Mouse (Mus musculus): ENCODE results near the gene Hspb7.

Gene Hspb7

DNA sequence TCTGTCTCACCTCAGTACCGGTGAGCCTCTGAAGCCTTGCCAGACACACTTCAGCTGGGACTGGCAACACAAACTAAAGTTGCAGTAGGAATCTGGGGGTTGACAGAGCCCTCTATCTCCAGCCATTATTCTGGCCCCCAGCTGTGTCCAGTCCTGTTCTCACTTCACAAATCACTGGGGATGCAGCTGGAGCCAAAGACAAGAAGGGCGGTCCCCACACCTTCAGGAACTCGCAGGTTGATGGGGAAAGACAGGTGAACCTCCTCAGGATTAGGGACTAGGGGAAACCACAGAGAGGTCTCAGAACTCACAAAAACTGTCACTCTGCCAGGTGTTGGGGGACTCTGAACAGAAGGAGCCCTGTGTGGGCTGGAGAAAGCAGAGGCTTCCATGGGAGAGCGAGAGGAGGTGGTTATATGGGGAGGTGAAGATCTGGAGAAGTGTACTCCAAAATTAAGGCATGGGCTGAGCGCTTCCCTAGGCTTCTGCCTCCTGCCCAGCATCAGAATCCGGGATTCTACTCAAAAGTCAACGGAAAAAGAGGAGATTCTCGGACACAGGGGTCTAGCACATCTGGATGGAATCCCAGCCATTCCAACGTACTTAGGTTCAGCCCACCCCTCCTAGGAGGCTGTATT, at the start of gene Hspb7:
TSS of gene Hspb7 (plus strand) at position 588 of the 638 bp plus-strand sequence.
- no peak for DNase-seq

DNA sequence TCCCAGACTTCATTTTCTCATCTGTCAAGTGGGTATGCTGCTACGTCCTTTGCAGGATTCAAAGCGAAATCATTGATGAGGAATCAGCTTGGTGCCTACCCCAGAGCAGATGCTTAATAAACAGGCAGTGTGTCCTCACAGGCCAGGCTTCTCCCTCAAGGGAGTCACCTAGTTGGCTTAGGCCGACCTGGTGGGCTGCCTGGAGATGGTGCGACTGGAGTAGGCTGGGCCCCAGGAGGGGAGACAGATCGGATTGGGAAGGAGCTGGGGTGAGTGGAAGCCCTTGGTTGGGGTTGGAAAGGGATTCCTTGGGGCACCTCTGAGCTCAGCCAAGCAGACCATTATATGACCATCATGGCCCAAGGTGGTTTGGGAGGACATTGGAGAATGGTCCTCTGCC, 48.2 kb upstream of the Hspb7 start:
- no peak for DNase-seq

DNA sequence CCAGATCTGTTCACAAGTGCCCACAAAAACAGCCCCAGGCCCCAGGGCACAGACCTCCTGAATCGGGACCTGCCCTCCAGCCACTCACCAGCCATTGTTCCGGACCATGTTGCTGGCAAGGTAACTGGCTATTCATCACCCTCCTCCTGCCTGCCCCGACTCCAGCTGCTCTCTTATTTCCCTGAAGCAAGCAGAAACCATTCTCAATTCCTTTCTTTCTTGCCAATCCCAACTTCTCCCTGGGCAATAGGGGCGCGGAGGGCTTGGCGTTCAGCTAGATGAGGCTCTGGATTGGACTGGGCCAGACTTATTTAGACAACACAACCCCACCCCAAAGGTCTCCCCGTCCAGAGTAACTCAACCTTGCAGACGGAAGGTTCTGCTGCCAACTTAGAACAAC, 40.9 kb upstream of the Hspb7 start:
- DNase-seq: no peak

DNA sequence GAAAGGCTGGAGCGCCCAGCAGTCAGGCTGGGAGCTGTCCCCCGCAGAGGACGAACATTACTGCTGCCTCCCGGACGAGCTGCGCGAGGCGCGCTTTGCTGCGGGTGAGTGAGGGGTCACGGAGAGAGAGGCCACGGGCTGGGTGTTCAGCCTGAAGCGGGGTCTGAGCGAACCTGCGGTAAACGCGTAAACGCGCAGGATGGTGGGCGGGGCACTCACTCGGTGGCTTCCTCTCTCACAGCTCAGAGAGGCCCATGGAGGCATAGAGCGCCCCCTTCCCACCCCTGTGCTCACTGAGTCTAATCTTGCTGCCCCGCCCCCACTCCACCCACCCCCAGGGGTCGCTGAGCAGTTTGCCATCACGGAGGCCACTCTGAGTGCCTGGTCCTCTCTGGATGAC, 38.2 kb upstream of the Hspb7 start:
- no peak for DNase-seq

DNA sequence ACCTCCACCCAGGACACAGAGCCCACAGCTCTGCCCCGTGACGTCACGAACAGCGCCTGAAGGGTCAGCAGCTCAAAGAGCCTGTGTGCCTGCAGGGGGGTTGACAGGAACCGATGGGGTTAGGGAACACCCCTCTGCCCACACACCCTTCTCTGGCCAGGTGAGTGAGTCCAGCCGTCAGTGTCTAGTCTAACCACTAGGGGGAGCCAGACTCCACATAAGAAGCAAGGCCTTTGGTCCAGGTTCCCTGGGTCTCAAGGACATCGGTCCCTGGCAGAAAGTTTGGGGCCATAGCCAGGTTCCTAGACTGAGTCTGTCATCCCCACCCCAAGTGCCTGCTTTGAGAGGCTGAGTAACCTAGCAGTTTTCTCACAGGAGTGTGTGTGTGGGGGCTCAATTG, 35.3 kb upstream of the Hspb7 start:
- DNase-seq: peak in 1 of 2 experiments; percentile 59

DNA sequence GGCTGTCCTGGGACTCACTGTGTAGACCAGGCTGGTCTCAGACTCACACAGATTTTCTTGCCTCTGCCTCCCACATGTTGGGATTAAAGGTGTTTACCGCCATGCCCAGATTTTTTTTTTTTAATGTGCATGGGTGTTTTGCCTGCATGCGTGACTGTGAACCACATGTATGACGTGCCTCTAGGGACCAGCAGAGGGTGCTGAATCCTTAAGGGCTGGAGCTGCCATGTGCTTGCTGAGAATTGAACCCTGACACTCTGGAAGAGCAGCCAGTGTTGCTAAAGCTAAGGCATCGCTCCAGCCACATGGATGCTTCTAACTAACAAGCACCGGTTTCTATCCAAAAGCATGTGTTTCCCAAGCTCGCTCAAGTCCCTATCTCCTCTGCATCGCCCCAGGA, 34.4 kb upstream of the Hspb7 start:
- DNase-seq: no peak

DNA sequence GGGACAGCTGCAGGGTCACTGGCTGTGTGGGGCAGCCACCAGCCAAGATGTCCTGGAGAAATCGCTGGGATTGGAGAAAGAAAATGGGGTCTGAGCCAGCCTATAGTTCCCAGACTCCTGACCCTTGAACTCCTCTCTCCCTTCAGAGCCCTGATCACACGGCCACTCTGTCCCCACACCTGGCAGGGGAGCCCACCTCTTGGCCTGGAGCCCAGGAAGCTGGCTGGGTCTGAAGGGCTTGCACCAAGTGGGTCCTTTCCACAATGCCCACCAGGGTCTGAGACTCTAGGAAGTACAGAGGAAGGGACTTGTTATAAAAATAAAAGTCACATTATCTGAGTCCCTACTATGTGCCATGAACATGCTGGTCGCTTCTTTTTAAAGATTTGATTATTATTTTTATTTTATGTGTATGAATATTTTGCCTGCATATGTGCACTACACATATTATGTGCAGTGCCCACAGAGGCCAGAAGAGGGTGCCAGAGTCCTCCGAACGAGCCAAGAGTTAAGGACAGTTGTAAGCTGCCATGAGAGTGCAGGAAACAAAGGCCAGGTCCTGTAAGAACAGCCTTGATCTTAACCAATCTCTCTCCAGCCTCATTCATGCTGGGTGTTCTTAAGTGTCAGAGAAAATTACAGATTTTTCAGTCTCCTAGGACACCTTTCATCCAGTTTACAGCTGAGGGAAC, 33.3 kb upstream of the Hspb7 start:
- peak; percentile 64 to 82 for DNase-seq

DNA sequence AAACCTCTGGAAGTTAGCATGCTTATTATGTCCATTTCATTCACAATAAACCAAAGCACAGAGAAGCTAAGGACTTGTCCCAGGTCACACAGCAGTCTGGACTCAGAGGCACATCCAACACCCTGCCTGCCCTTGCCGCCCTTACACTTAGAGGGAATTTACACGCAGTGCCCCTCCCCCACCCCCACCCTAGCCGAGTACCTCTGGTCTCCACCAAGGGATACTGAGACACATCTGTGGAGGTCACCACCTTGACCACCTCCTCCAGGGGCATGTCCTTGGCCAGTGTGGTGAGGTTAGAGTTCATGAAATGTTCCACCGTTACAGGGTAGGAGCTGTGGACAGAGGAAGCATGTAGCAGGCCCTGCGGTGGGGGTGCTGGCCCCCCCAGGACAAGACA, 32.6 kb upstream of the Hspb7 start:
- no peak for DNase-seq

DNA sequence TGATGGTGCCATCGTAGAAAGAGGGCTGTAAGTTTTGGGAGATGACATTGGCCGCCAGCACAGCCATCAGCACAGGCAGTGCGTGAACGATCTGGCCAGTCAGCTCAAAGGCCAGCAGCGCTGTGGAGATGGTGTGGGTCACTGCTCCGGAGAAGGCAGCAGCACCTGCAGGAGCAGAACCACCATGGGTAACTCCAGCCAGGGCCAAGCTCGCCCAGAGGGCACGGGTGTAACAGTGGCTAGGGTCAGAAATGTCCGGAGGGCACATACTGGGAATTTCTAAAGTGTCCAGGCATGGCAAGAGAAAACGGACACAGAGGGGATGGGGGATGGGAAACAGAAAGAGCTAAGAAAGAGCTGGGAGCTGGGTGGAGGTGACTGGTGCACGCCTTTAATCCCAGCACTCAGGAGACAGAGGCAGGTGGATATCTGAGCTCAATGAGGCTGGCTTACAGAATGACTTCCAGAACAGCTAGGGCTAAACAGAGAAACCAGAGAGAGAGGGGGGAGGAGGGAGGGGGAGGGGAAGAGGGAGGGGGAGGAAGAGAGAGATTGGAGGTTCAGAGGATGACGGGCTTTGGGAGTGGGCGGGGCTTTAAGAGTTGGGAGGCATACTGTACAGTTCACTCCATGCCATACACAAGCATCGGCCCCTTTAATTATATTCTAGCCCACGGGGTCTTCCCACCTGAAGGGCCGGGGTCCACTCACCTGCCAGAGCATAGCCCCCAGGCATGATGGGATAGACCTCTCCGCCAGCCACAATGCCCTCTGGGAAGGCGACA, 31.0 kb upstream of the Hspb7 start:
- DNase-seq: no peak

DNA sequence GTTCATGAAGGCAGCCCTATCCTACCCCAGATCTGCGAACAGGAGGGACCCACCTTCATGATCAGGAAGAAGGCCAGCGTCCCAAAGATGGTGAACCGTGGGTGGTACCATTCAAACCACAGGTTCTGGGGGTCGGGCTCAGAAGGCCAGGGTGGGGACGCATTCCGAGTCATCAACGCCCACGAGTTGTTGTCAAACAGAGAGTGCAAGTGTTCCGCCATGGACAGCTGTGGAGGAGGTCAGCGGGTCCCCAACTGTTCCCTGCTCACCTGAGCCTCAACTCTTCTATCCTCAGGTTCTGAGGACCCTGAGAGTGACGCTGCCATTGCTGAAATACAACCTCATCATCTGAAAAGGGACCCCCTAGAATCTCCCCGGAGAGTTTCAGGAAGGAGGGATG, 29.3 kb upstream of the Hspb7 start:
- DNase-seq: no peak

DNA sequence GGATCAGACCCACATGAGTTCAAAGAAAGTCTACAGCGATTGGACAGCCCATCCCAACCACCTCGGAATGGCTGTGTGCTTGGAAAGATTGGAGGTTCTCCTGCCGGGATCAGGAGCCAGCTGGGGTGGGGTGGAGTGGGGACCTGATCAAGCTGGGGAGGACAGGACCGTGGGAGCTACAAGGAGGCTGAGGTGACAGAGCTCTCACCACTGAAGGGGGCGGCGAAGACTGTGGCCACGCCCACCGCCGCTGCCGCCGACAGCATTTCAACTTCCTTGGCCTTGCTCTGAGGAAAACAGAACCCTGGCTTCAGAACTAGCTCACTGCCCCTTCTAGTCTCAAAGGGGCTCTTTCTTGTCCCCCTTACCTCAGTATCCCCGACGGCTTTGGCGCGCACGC, 25.8 kb upstream of the Hspb7 start:
- no peak for DNase-seq

DNA sequence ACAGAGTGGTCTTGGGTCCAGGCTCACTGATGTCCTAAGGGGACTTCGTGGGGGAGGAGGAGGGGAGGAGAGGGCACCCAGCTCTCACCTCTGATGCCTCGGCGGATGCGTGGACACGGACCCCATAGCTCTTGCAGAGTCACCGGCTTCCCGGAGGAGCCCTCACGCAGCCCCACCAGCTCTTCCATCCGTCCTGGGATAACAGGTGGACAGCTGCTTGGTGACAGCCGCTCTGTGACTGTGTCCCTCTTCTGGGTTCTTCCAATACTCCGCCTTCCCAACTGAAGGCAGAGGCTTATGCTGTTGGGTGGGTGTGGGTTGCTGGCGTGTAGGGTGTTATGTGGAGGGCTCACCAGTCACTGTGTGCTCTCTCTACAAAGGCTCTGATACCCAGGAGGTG, 22.7 kb upstream of the Hspb7 start:
- no peak for DNase-seq

DNA sequence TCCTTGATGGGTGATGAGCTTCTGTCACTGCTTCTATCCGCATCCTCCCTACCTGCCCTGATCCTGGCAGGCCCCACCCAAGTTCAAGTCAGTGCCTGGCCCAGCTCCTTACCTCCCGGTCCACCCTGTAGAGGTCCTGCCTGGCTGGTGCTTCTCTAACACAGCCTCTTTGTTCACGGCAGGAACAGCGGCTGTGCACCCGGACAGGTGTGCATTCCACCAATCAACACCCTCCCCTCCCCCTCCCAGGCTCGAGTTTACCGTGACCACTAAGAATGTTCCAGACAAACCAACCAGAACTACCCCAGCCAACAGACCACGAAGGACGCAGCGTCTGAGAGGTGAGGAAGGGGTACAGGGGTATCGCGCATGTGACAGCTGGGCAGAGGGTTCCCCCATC, 22.0 kb upstream of the Hspb7 start, which contains the start of gene Clcnka:
TSS of gene Clcnka (minus strand) at position 180 of the 400 bp plus-strand sequence.
- no peak for DNase-seq

DNA sequence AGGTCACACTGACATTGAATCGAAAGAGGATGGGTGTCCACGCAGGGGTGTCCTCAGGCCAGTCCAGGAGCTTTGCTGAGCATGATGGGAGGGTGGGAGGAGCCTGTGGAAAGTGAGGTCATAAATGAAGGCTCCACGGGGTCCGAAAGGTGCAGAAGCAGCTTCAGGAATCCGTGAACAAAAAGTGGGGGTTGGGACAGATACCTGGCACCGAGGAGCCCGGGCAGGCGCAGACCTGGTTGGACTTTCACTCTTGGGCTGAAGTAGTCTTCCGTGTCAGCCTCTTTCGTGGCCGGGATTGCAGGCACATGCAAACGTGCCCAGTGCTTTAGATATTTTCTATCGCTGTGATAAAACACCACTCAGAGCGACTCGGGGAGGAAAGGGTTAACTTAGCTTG, 20.4 kb upstream of the Hspb7 start:
- DNase-seq: no peak

DNA sequence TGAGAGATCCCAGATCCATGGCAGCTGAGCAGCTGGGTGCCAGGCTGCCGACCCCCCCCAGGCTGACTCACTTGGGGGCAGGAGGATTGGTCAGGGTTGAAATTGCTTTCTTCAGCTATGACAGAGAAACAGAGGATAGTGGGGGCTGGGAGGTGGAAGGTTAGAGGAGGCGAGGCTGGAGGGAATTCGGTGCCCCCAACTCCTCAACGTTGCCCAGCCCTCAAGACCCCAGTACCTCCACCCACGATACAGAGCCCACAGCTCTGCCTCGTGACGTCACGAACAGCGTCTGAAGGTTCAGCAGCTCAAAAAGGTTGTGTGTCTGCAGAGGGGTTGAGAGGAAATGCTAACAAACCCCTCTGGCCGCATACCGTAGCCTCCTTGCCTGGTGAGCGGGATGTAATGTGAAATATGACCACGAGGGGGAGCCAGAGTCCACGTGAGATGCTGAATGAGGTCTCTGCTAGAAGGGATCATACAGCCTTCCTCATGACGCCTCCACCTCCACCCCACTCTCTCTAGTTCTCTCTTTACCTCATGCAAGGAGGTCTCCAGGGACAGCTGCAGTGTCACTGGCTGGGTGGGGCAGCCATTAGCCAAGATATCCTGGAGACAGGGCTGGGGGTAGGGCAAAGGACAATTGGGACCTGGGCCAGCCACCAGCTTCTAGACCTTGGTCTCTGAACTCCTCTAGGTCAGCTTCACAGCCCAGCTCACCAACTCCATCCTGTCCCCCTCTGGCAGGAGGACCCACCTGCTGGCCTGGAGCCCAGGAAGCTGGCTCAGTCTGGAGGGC, 15.9 kb upstream of the Hspb7 start:
- peak; percentile 81 to 91 for DNase-seq

DNA sequence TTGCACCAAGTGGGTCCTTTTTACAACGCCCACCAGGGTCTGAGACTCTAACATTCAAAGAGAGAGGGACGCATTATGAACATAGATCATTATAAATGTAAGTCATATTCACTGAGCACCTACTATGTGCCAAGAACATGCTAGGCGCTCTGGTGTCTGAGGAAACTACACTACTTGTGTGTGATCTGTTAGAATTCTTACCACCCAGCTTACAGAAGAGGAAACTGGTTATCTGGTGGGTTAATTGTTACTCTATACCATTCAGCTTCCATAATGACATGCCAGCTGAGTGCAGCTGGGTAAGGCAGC, 15.3 kb upstream of the Hspb7 start:
- DNase-seq: no peak

DNA sequence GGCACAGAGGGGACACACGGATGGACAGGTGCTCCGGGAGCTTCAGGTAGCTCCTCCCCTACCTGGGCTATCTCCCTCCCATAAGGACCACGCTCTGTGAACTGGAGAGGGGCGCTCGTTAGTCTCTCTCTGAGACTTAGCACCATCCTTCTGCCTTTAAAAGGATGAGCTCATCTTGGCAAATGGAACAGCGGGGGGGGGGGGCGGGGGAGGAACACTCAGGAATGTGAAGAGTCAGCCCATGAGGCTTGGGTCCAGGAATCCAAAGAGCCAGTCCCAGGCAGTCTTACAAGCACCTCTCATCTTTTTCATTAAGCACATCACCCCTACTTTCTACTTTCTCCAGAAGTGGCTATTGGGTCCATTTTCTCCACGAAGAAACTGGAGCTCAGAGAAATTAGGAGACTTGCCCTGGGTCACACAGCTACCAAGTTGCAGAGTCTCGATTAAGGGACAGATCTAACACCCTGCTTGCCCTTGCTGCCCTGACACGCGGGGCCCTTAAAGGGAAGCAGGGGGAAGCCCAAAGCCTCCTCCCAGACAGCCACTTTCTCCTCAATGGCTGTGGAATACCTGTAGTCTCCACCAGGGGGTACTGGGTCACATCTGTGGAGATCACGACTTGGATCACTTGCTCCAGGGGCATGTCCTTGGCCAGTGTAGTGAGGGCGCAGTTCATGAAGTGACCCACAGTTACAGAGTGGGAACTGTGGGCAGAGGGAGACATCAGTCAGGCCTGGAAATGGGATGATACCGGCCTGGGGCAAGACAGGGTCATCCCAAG, 13.9 kb upstream of the Hspb7 start:
- peak; percentile 47 to 74 for DNase-seq

DNA sequence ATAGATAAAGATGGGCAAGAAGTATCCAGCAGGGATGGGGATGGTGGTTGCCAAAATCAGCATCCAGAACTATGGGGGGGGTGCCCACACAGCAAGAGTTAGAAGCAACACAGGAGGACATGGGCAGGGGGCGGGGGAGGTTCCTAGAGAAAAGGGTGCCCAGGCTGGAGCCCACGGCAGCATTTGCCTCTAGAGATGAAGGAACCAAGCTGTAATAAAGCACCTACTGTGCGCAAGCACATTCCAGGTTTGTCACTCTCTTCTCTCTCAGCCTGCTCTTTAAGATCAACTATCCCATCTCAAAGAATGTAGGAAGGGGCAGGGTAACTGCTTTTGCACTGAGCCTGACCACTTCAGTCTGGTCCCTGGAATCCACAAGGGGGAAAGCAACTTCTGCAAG, 12.0 kb upstream of the Hspb7 start:
- DNase-seq: no peak

DNA sequence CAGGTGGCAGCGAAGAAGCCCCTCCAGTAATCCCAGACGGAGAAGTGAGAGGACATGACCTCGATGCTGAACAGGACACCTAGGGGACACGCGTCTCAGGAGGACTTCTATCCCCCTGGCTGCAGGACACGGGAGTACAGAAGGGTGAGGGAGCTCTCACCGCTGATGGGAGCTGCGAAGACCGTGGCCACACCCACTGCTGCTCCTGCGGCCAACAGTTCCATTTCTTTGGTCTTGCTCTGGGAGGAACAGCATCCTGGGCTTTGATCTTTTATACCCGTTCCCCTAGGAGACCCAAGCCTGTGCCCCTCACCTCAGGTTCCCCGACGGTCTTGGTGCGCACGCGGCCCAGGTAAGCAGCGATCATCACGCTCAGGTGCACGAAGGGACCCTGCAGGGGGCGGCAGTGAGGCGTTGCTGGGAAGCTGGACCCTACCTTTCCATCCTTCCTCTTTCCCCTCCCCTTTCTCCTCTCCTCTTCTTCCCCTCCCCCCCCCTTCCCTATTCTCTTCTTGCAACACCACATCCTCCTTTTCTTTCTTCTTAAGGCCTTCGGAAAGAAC, 9.1 kb upstream of the Hspb7 start:
- DNase-seq: no peak

DNA sequence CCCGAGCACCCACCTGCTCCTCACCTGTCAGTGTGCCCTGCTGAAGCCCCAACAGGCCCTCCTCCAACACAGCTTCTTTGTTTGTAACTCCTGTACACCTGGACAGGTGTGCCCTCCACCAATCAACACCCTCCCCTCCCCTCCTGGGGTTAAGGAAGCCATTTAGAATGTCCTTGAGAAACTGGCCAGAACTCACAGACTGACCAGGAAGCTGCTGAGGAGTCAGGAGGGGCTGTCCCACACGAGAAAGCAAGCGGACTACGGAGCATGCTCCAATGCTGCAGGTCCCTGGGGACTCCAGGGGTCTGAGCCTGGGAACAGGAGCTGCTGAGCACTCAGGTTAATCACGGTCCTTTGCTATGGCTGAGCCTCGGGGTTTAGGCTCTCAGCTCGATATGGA, 4.7 kb upstream of the Hspb7 start, which contains the start of gene Clcnkb:
TSS of gene Clcnkb (minus strand) at position 91 of the 400 bp plus-strand sequence.
- DNase-seq: no peak

DNA sequence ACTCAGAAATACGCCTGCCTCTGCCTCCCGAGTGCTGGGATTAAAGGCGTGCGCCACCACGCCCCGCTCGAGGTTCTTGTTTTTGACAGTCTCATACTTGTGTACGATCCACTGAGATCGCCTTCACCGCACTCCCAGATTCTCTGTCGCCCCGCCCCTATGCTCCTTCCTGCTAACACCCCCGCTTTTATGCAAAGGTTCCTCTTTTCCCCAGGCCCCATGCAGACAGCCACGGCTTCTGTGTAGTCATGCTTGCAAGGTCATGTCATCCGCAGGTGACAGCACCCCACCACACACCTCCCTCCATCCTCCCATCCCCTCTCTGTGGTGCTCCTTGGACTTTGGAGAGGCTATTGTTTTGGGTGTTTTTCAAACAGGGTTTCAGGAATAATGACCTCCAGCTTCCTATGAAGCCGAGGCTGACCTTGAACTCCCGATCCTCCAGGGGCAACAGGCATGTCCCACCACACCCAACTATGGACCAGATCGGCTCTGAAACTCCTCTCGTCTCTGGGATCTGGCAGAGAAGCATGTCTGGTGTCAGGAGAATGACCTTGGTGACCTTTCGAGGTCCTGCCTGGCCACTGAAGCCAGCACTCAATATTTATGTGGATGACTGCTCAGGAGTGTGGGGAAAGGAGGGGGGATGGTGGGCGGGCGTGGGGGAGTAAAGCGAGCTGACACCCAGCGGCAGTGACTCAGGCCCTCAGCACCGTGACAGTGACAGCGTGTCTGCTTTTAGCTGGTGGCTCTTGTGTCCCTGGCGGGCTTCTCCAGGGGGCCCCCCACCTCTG, 984 bp upstream of the Hspb7 start:
- peak in 1 of 2 experiments; percentile 37 for DNase-seq
